Mouse (Mus musculus) testis, adult 2 months (tissue): ENCODE data around the gene Ppm1e.

Experiments used
- CTCF ChIP-seq: fragments of 200-500 bp; IDR thresholded peaks from 2 replicates; pipeline ENCODE4 v1.5.1; 2012; ENCODE audit warnings: low read depth, mild to moderate bottlenecking, inconsistent platforms, low read length, moderate library complexity; ENCODE audit not compliant: control insufficient read depth, insufficient read depth, insufficient replicate concordance
- POLR2A ChIP-seq: fragments of 200-500 bp; IDR thresholded peaks from 2 replicates; pipeline ENCODE4 v1.6.1; 2012; ENCODE audit warnings: low read depth, mild to moderate bottlenecking, inconsistent platforms, low read length, moderate library complexity; ENCODE audit not compliant: control insufficient read depth

DNA sequence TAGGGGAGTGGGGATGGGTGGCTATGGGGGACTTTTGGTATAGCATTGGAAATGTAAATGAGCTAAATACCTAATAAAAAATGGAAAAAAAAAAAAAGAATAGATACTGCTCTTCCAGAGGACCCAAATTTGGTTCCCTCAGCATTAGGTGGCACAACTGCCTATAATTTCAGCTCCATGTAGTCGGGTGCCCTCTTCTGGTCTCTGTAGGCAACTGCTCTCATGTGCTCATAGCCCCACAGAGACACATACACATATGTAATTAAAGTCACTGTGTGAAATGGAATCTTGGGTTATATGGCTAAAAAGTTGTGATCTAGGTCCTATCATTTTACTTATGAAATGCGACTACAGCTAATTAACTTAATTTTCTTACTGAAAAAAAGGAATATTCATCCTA lies 90.0 kb downstream of the Ppm1e start:
- no peak for TF ChIP-seq CTCF
- TF ChIP-seq POLR2A: no peak
